Mouse (Mus musculus) kidney, adult 2 months (tissue): ENCODE measurements at regions not wholly inside any gene's neighbourhood (a gene's known extent, or its start where the extent isn't known, plus 50 kb on each side); places are given as distances from the start of the nearest gene placed in this dataset.

Experiments used
- CTCF ChIP-seq: fragments of 200-500 bp; conservative IDR thresholded peaks from 2 replicates; pipeline ENCODE4 v1.5.1; 2011; ENCODE audit warnings: low read depth, mild to moderate bottlenecking, control low read depth, low read length, moderate library complexity, mixed read lengths; ENCODE audit not compliant: insufficient read depth, insufficient read length
- POLR2A ChIP-seq: fragments of 200-500 bp; IDR thresholded peaks from one replicate; pipeline ENCODE4 v1.6.1; 2011; ENCODE audit warnings: low read depth, low read length, control low read depth

DNA sequence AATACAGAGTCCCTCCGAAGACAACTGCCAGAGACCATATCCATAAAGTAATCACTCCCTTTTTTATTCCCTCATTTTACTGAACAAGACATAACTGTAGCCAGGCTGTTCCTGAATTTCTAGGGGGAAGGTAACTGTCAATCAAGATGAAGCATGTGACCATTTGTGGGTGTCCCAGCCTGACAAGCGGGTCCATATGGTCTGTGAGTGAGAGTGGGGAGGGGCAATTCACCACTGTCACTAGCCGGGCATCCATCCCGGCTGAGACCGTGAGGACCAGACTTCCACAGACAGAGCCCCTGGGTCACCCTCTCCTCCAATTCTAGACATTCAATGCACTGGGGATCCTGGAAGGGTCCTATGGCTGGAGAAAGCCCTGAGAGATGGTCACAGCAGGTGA, 54.6 kb downstream of the Gm11733 start:
- TF ChIP-seq CTCF: no peak
- no peak for TF ChIP-seq POLR2A
